Mouse (Mus musculus): Measurements from ENCODE around the gene Tgif2. TPM values are rescaled to one million over a fixed set of nuclear protein-coding genes. Genes with fewer than 3 reads are reported as not detected.
"Not testable (repeated sequence)": the region's sequence is repeated elsewhere in the genome, so short reads cannot be mapped to it uniquely, and the experiment has no call there.

Tgif2 gene
- 1 to 10 TPM; 2.0 to 2.1 TPM for total RNA-seq (2021)
- long read RNA-seq, experiment 1, partial matches to known transcripts, result 0 of 2 reads
- long read RNA-seq, experiment 1, other reads (novel, unspliced or antisense), result 1 of 2 reads
- long read RNA-seq, experiment 2, partial matches to known transcripts, result 0 of 4 reads
- long read RNA-seq, experiment 2, other reads (novel, unspliced or antisense), result 2 of 4 reads

- DNase-seq (ENCODE audit: low spot score in 2 of 2), result peak; percentile 25 to 37
Measured at GRCm38 (mm10) chr2:156839319-156840191, at the start of gene Tgif2. Tgif2 (plus strand) TSS chr2:156840007.

DNA sequence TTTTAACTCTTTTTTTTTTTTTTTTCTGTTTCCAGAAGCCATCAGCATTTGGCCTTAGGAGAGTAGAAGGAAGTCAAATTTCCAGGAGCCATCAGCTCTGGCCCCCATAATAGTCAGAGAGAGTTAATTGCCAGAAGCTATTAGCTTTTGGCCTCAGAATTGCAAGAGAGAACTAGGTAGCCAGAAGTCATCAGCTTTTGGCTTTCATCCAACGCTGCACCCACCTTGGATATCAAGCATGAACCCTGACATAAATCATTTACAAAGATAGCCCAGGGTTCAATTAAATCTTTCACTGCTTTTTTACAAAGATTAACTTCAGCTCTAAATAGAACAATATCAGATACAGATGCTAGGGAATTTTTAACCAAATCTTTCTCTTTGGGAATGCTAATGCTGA, 41.3 kb upstream of the Tgif2 start:
- DNase-seq (ENCODE audit: low spot score in 2 of 2), result no peak

GRCm38 (mm10) chr2:156801045-156801444, 38.8 kb upstream of the Tgif2 start:
- no peak for DNase-seq (ENCODE audit: low spot score in 2 of 2)

- DNase-seq (ENCODE audit: low spot score in 2 of 2), result not testable (repeated sequence)
Measured at GRCm38 (mm10) chr2:156802116-156802515, 37.7 kb upstream of the Tgif2 start.

DNA sequence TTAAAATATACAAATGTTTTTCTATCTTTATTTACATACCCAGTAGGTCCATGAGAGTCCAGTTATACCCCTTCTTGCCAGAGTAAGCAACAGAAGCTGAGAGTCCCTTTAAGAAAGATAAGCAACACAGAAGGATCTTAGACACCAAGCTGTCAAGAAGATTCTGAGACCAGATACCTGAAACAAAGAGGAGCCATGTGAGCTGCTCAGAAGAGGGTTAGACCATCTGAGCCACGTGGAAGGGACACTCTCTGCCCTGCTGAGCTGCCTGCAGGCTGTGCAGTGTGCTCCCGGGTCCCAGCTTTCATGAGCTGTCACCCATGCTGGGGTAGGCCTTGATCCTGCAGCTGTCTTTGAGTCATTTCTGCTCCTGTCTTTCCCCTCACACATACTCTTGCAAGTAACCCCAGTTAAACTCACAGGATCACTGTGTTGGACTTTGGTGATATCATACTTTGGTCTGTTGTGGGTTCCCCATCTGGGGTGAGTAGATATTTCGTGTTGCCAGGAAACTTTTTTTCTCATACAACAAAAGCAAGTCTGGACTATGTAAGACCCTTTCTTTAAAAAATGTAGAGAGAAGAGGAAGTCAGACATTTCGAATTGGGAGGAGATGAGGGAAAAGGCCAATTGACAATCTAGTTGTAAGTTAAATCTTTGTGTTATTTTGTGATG, 36.0 kb upstream of the Tgif2 start:
- DNase-seq (ENCODE audit: low spot score in 2 of 2), result no peak

GRCm38 (mm10) chr2:156804589-156804988, 35.2 kb upstream of the Tgif2 start:
- no peak for DNase-seq (ENCODE audit: low spot score in 2 of 2)

GRCm38 (mm10) chr2:156806886-156807285, 32.9 kb upstream of the Tgif2 start:
- DNase-seq (ENCODE audit: low spot score in 2 of 2), result no peak

DNA sequence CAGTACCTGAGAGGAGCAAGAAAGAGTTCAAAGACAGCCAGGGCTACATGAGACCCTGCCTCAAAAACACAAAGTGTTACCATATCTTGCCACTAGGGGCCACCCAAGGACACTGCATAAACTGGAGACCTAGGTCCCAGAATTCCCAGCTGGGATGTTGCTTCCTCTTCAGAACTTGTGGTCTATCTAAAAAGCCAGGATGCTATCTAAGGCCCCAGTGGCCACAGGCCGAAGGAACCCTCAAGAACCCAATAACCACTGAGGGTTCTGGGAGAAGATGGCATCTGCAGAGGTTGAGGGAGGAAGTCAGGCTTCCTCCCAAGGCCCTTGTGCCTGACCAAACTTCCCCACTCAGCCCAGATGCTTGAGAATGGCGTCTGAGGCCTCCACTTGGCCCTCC, 30.2 kb upstream of the Tgif2 start:
- peak; percentile 58 to 62 for DNase-seq (ENCODE audit: low spot score in 2 of 2)

- no peak for DNase-seq (ENCODE audit: low spot score in 2 of 2)
Measured at GRCm38 (mm10) chr2:156810716-156811115, 29.1 kb upstream of the Tgif2 start.

DNA sequence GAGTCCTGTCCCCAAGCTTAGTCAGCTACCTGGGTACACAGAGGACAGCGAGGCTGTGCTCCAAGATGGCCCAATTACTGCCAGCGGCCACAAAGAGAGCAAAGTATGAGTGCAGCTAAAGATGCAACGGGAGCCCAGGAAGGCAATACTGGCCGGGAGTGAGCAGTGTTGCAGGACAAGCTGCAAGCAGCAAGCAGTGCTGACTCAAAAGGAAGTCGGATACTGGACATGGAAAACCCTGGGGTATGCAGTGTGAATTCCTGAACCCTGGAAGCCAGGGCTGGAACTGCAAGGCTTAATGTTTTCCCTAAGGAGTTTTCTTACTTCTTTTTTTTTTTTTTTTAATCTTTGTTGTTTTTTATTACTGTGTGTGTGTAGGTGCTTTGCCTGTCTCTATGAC, 28.3 kb upstream of the Tgif2 start:
- no peak for DNase-seq (ENCODE audit: low spot score in 2 of 2)

DNA sequence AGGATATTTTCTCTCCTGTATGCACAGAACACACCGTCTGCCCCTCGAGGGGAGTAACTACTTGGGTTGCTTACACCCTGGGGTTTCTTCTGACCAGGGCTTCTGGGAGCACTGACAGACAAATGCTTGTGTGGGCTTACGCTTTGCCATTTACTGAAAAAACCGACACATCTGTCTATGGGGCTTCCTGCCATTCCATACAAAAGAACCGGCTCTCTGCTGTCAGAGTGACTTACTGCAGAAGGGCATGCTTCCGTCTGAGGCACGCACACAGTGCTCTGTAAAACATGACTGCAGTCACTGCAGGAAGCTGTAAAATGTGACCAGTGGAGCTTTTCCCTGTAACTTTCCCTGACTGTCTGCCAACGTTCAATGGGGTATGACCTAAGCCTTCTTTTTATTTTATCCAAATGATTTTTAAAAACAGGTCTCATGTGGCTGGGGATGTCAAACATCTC, 25.4 kb upstream of the Tgif2 start:
- no peak for DNase-seq (ENCODE audit: low spot score in 2 of 2)

- no peak for DNase-seq (ENCODE audit: low spot score in 2 of 2)
Measured at GRCm38 (mm10) chr2:156814893-156815292, 24.9 kb upstream of the Tgif2 start.

- DNase-seq (ENCODE audit: low spot score in 2 of 2), result no peak
Measured at GRCm38 (mm10) chr2:156815412-156815811, 24.4 kb upstream of the Tgif2 start.

- no peak for DNase-seq (ENCODE audit: low spot score in 2 of 2)
Measured at GRCm38 (mm10) chr2:156816116-156816515, 23.7 kb upstream of the Tgif2 start.

DNA sequence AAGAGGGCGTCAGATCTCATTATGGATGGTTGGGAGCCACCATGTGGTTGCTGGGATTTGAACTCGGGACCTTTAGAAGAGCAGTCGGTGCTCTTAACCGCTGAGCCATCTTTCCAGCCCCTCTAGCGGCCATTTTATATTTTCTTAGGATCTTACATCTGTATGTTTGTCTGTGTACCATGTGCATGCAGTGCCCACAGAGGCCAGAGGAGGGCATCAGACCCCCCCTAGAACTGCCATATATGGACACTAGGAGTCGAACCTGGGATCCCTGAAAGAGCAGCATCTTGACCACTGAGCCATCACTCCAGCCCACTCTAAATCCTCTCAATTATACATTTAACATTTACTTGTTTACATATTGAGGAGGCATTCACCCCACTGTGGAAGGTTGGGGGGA, 14.7 kb upstream of the Tgif2 start:
- not testable (repeated sequence) for DNase-seq (ENCODE audit: low spot score in 2 of 2)

GRCm38 (mm10) chr2:156834336-156834735, 5.5 kb upstream of the Tgif2 start:
- DNase-seq (ENCODE audit: low spot score in 2 of 2), result no peak

GRCm38 (mm10) chr2:156838839-156839238, 968 bp upstream of the Tgif2 start:
- DNase-seq (ENCODE audit: low spot score in 2 of 2), result no peak

- DNase-seq (ENCODE audit: low spot score in 2 of 2), result peak; percentile 22 to 31
Measured at GRCm38 (mm10) chr2:156840301-156841027, 657 bp downstream of the Tgif2 start.

DNA sequence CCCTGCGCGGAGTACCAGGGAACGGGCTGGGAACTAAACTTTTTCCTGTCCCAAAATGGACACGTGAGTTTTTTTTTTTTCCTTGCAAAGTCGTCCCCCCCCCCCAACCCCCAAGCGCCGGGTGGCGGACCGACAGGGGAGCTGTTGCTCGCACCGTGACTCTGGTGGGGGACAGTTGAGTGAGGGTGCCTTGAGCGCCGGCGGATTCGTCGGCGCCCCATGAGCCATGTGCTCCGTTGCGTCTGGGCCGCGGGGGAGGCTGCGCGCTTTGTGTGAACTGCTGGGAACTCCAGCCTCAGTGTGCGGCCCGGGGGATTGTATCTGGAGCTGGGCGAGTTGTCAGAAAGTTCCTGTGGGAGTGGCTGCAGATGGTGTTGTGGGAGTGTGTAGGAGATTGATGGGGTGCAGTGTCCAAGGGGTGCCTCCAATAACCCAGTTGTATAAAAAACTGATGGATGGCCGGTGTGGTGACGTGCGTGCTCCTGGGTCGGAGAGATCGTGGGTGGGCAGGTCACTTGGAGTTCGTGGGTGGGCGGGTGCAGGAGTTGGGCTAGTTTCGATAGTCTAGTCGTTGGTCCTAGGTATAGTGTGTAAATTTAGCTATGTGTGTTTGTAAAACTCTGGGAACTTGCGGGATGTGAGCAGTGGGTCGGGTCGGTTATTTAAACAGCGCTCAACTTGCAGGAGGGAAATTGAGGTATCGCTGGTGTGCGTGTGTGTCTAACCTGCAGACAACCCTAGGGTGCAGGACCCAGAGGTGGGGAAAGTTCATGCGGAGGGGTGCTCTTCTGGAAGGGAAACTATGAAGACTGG, 1.4 kb downstream of the Tgif2 start:
- peak; percentile 38 to 52 for DNase-seq (ENCODE audit: low spot score in 2 of 2)

All from adrenal gland, adult 18-20 months (tissue).